Mouse (Mus musculus) brain, embryonic 14.5 days (tissue): ENCODE results near the gene Hcn2.

Experiments
- CTCF ChIP-seq: fragments of 200-500 bp; IDR thresholded peaks from 2 replicates; pipeline ENCODE4 v1.5.1; 2012; ENCODE audit warnings: inconsistent platforms, mild to moderate bottlenecking, moderate library complexity, borderline replicate concordance; ENCODE audit not compliant: insufficient read depth, insufficient read length; ENCODE audit errors: extremely low read depth
- POLR2A ChIP-seq: fragments of 200-500 bp; IDR thresholded peaks from 2 replicates; pipeline ENCODE4 v1.6.1; 2012; ENCODE audit warnings: mild to moderate bottlenecking, inconsistent platforms, borderline replicate concordance; ENCODE audit not compliant: poor library complexity, insufficient read depth, insufficient read length, severe bottlenecking; ENCODE audit errors: extremely low read depth

GRCm38 (mm10) chr10:79683726-79684640 lies 32.5 kb upstream of the Hcn2 start:
- TF ChIP-seq POLR2A (no peak), CTCF (no peak)
